Mouse (Mus musculus): ENCODE data around the gene Pctp. TPM values are rescaled to one million over a fixed set of nuclear protein-coding genes. Genes with fewer than 3 reads are reported as not detected.

Gene Pctp
- polyA plus RNA-seq, 1 experiment = 12.3 TPM

DNA sequence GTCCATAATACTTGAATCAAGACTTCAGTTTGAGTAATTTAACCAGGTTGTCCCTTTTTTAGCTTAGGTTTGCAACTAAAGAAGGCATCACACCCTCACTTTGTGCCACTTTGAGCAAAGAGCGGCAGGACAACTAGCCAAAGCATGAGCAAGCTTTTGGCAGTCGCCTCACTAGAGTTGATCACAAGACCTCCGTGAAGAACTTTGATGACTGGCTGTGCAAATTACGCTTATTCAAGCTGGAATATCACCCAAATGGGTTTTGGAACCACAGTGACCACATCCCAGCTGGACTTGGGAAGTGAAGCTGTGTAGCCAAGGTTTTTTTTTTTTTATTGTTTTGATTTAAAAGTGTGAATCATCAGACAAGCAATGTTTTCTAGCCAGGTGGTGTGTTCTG lies 54.9 kb downstream of the Pctp start:
- DNase-seq = no peak
- no peaks in the 10 kb centered on the region for H3K36me3 ChIP-seq (ENCODE audit: control insufficient read depth, insufficient read depth, low read length)

GRCm38 (mm10) chr11:89945159-89945558 lies 57.5 kb downstream of the Pctp start:
- Histone ChIP-seq H3K4me1 (ENCODE audit: control insufficient read depth, insufficient read depth, low read length) (no peaks in the 10 kb centered on the region), H3K27me3 (replicated peaks; ENCODE audit: control insufficient read depth, insufficient read depth, low read length) (no peaks in the 10 kb centered on the region), H3K36me3 (ENCODE audit: control insufficient read depth, insufficient read depth, low read length) (no peaks in the 10 kb centered on the region), H3K27ac (ENCODE audit: insufficient read depth, low read depth, low read length) (no peak overlapping the region), H3K4me3 (ENCODE audit: insufficient read depth, low read depth, low read length) (no peak overlapping the region)
- TF ChIP-seq CTCF (conservative IDR thresholded peaks at IDR 0.05; ENCODE audit: insufficient read depth, insufficient read length, low read depth, low read length) (no peak), POLR2A (IDR thresholded peaks at IDR 0.05; ENCODE audit: low read depth, low read length) (no peak)
- DNase-seq = no peak
- 74% methylated on average over 8 of the region's 8 CpGs for WGBS

More for the DNA sequence above, 54.9 kb downstream of the Pctp start:
- no peak overlapping the region for H3K27ac ChIP-seq (ENCODE audit: insufficient read depth, low read depth, low read length)
- no peak for TF ChIP-seq POLR2A (IDR thresholded peaks at IDR 0.05; ENCODE audit: low read depth, low read length)
- TF ChIP-seq CTCF (conservative IDR thresholded peaks at IDR 0.05; ENCODE audit: insufficient read depth, insufficient read length, low read depth, low read length) = no peak
- H3K4me3 ChIP-seq (ENCODE audit: insufficient read depth, low read depth, low read length) = no peak overlapping the region
- no peaks in the 10 kb centered on the region for H3K4me1 ChIP-seq (ENCODE audit: control insufficient read depth, insufficient read depth, low read length)
- H3K27me3 ChIP-seq (replicated peaks; ENCODE audit: control insufficient read depth, insufficient read depth, low read length) = no peaks in the 10 kb centered on the region
- 80% methylated on average over 4 of the region's 4 CpGs for WGBS

DNA sequence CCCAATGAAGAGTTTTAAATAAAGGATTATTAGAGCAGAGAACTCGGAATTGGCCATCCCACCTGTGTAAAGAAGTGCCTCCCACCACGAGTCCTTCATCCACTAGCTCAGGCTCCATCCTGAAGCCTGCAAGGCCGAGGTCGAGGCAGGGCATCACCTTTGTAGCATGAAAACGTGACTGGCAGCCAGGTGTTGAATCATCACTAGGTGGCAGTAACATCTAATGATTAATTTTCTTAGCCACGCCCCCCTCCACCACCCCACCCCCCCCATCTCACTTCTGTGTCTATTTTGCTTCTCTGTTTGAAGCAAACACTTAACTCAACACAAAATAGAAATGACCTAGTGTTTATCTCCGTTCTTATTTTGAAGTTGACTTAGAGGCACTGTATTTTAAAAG lies 65.5 kb downstream of the Pctp start:
- 24% methylated on average over 7 of the region's 7 CpGs for whole genome bisulfite sequencing
- Histone ChIP-seq H3K4me3 (ENCODE audit: insufficient read depth, low read depth, low read length) (no peak overlapping the region), H3K27ac (ENCODE audit: insufficient read depth, low read depth, low read length) (no peak overlapping the region), H3K4me1 (ENCODE audit: control insufficient read depth, insufficient read depth, low read length) (no peaks in the 10 kb centered on the region; the same call in 1 of the 2 replicates), H3K27me3 (replicated peaks; ENCODE audit: control insufficient read depth, insufficient read depth, low read length) (no peaks in the 10 kb centered on the region), H3K36me3 (ENCODE audit: control insufficient read depth, insufficient read depth, low read length) (no peaks in the 10 kb centered on the region)
- DNase-seq = peak; percentile 10
- TF ChIP-seq POLR2A (IDR thresholded peaks at IDR 0.05; ENCODE audit: low read depth, low read length) (no peak), CTCF (conservative IDR thresholded peaks at IDR 0.05; ENCODE audit: insufficient read depth, insufficient read length, low read depth, low read length) (0 out of 2 replicates have a peak, but pooled peaks have one; percentile 28)

Other genes with a start within 250 kb of the Pctp start
- gene Ankfn1, start 225.2 kb downstream of the Pctp start, polyA plus RNA-seq (2012; rRNA removed) = 0.03 and 0.15 TPM in 2 replicates
- 1.5 and 1.8 TPM in 2 replicates for gene Tmem100, start 27.5 kb upstream of the Pctp start, polyA plus RNA-seq (2012; rRNA removed)
- 2.5 and 2.8 TPM in 2 replicates for gene Gm45716, start 184.8 kb upstream of the Pctp start, polyA plus RNA-seq (2012; rRNA removed)
- gene Mmd, start 246.6 kb upstream of the Pctp start, polyA plus RNA-seq (2012; rRNA removed) = 27.6 and 29.1 TPM in 2 replicates